Mouse (Mus musculus) WW6 (cell line): ENCODE data around the gene Traf3.
A peak's percentile ranks its signal among the peaks of the same experiment; 100 is the strongest.

Source experiments
- DNase-seq: peaks from one replicate; pipeline ENCODE4 v3.0.0-alpha.2; 2013; ENCODE audit warnings: low read depth, low spot score

The Traf3 gene

GRCm38 (mm10) chr12:111250116-111250515 lies 83.9 kb downstream of the Traf3 start:
- DNase-seq, result no peak

GRCm38 (mm10) chr12:111251227-111251626 lies 85.1 kb downstream of the Traf3 start:
- DNase-seq, result no peak

- DNase-seq, result no peak
Observed at GRCm38 (mm10) chr12:111263650-111264049, 97.5 kb downstream of the Traf3 start.

GRCm38 (mm10) chr12:111265212-111265611 lies 99.0 kb downstream of the Traf3 start:
- no peak for DNase-seq

GRCm38 (mm10) chr12:111266592-111266991 lies 100.4 kb downstream of the Traf3 start:
- no peak for DNase-seq

- no peak for DNase-seq
Observed at GRCm38 (mm10) chr12:111267673-111268325, 101.6 kb downstream of the Traf3 start.

GRCm38 (mm10) chr12:111270629-111271277 lies 104.6 kb downstream of the Traf3 start, which contains the start of gene Amn:
Gene Amn, plus strand, starts transcription at chr12:111271095.
- no peak for DNase-seq

GRCm38 (mm10) chr12:111271406-111271805 lies 105.2 kb downstream of the Traf3 start:
- DNase-seq, result no peak

- DNase-seq, result no peak
Observed at GRCm38 (mm10) chr12:111271966-111272365, 105.8 kb downstream of the Traf3 start.

- peak; percentile 79 for DNase-seq
Observed at GRCm38 (mm10) chr12:111272420-111272819, 106.2 kb downstream of the Traf3 start.

GRCm38 (mm10) chr12:111274006-111274405 lies 107.8 kb downstream of the Traf3 start:
- no peak for DNase-seq

GRCm38 (mm10) chr12:111274447-111275149 lies 108.4 kb downstream of the Traf3 start:
- no peak for DNase-seq

- DNase-seq, result no peak
Observed at GRCm38 (mm10) chr12:111275150-111275841, 109.1 kb downstream of the Traf3 start.

GRCm38 (mm10) chr12:111276371-111276770 lies 110.2 kb downstream of the Traf3 start:
- DNase-seq, result no peak

- no peak for DNase-seq
Observed at GRCm38 (mm10) chr12:111283573-111283972, 117.4 kb downstream of the Traf3 start.

- DNase-seq, result no peak
Observed at GRCm38 (mm10) chr12:111284532-111284931, 118.4 kb downstream of the Traf3 start.

GRCm38 (mm10) chr12:111293025-111293424 lies 126.9 kb downstream of the Traf3 start:
- no peak for DNase-seq

- DNase-seq, result no peak
Observed at GRCm38 (mm10) chr12:111301322-111302017, 135.3 kb downstream of the Traf3 start.

GRCm38 (mm10) chr12:111302018-111302345 lies 135.8 kb downstream of the Traf3 start:
- no peak for DNase-seq

GRCm38 (mm10) chr12:111303702-111304337 lies 137.7 kb downstream of the Traf3 start:
- no peak for DNase-seq

GRCm38 (mm10) chr12:111306821-111307220 lies 140.7 kb downstream of the Traf3 start:
- DNase-seq, result no peak
